Comparison of ENCODE assay signal across 26 mouse cellular contexts in the genomic region with DNA sequence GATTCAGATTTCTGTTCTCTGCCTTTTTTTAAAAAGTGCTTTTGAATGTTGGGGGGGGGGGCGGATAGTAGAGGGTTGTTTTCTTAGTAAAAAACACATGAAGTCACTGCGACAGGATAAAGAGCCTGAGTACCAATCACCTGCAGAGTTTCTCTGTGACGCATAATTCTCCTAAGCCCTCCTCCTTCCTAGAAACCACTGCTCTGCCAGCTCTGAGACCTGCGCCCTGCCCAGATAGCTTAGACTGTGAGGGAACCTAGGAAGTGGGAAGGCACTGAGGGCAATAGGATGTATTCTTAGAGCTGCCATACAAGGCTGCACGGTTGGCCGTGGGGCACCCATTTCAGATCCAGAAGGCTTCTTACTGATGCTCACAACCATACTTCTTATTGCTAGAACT. TPM values are rescaled to one million over a fixed set of nuclear protein-coding genes. Genes with fewer than 3 reads are reported as not detected.
DNase-seq lines count a peak whose midpoint lies in the region; ATAC-seq and TF ChIP-seq lines count a peak whose summit lies in the region.
"Had no signal": no experiment of that assay in that cellular context is flagged by ENCODE, and none has a peak within 500 bp of the region (broad histone marks: within the 10 kb centered on the region; RNA-seq: fewer than 3 reads in every experiment).

No protein-coding gene starts in this region.

- H3K36me3 ChIP-seq in lung, embryonic 14.5 days (ENCODE audit: insufficient read depth), result peaks cover 9% of the 10 kb centered on the region; the same call in 1 of the 2 replicates
- H3K36me3 ChIP-seq in lung, embryonic 16.5 days (ENCODE audit: control insufficient read depth, insufficient read depth, low read length), result peaks cover 1% of the 10 kb centered on the region; the same call in 1 of the 2 replicates
- 0 out of 2 replicates have a peak, but pooled peaks cover 5% of the 10 kb centered on the region for H3K36me3 ChIP-seq in lung, postnatal 0 days (ENCODE audit: insufficient read depth, low read length)
- H3K36me3 ChIP-seq in small intestine, adult 2 months (ENCODE audit: control insufficient read depth, insufficient read depth, low read length), result 0 out of 2 replicates have a peak, but pooled peaks cover 2% of the 10 kb centered on the region

- peak overlapping the region; percentile 6 for H3K4me2 ChIP-seq in lung, embryonic 14.5 days
- peak overlapping the region; percentile 45 for H3K4me2 ChIP-seq in lung, embryonic 16.5 days (ENCODE audit: low read depth, low read length)
- H3K4me2 ChIP-seq in lung, postnatal 0 days (replicated peaks; ENCODE audit: low read depth, low read length), result peak overlapping the region; percentile 27; the same call in 1 of the 2 replicates
- H3K4me2 ChIP-seq: forebrain, embryonic 13.5 days; heart, embryonic 13.5 days; hindbrain, embryonic 13.5 days had no signal

- H3K27me3 ChIP-seq in lung, embryonic 14.5 days (ENCODE audit: insufficient read depth, low read length), result no peaks in the 10 kb centered on the region
- no peaks in the 10 kb centered on the region for H3K27me3 ChIP-seq in lung, embryonic 16.5 days (ENCODE audit: control insufficient read depth, insufficient read depth, low read depth, low read length)
- no peaks in the 10 kb centered on the region for H3K27me3 ChIP-seq in lung, postnatal 0 days (replicated peaks; ENCODE audit: insufficient read depth, low read length)
- no peaks in the 10 kb centered on the region for H3K27me3 ChIP-seq in small intestine, adult 2 months (ENCODE audit: control insufficient read depth, insufficient read depth, low read length)
- H3K27me3 ChIP-seq: forebrain, embryonic 13.5 days; heart, embryonic 13.5 days; hindbrain, embryonic 13.5 days had no signal

- WGBS in lung, embryonic 14.5 days, result 55% methylated on average over 6 of the region's 6 CpGs
- 55% methylated on average over 6 of the region's 6 CpGs for WGBS in lung, embryonic 16.5 days
- WGBS in lung, postnatal 0 days, result 54% methylated on average over 6 of the region's 6 CpGs
- 88% methylated on average over 6 of the region's 6 CpGs for WGBS in small intestine, adult 2 months

- ATAC-seq in lung, embryonic 14.5 days (ENCODE audit: insufficient read depth), result no peak
- peak; percentile 43; the same call in 1 of the 2 replicates for ATAC-seq in lung, embryonic 16.5 days (ENCODE audit: low read depth)
- ATAC-seq in lung, postnatal 0 days, result peak; percentile 73
- ATAC-seq: CD4-positive, CD25-positive, alpha-beta regulatory T cell, adult 4 months; forebrain, embryonic 13.5 days; forebrain, embryonic 16.5 days; hindbrain, embryonic 16.5 days had no signal

- no peak overlapping the region for H3K4me3 ChIP-seq in lung, embryonic 14.5 days (ENCODE audit: low read depth, low read length)
- no peak overlapping the region for H3K4me3 ChIP-seq in lung, embryonic 16.5 days (ENCODE audit: low read length)
- H3K4me3 ChIP-seq in lung, postnatal 0 days (ENCODE audit: low read depth, low read length), result no peak overlapping the region
- H3K4me3 ChIP-seq in small intestine, adult 2 months (ENCODE audit: low read depth, low read length), result no peak overlapping the region
- H3K4me3 ChIP-seq: forebrain, embryonic 10.5 days; forebrain, embryonic 13.5 days; heart, adult 2 months; heart, embryonic 10.5 days; heart, embryonic 13.5 days; hindbrain, embryonic 10.5 days; hindbrain, embryonic 13.5 days had no signal

- H3K4me1 ChIP-seq in lung, embryonic 14.5 days (ENCODE audit: insufficient read depth), result peaks cover 7% of the 10 kb centered on the region; the same call in 1 of the 2 replicates
- peaks cover 14% of the 10 kb centered on the region for H3K4me1 ChIP-seq in lung, embryonic 16.5 days (replicated peaks; ENCODE audit: control insufficient read depth, insufficient read depth, low read length)
- peaks cover 7% of the 10 kb centered on the region; the same call in 1 of the 2 replicates for H3K4me1 ChIP-seq in lung, postnatal 0 days (ENCODE audit: insufficient read depth, low read depth, low read length)
- peaks cover 15% of the 10 kb centered on the region; the same call in 1 of the 2 replicates for H3K4me1 ChIP-seq in small intestine, adult 2 months (ENCODE audit: control insufficient read depth, insufficient read depth, insufficient read length, low read length)
- H3K4me1 ChIP-seq: forebrain, embryonic 13.5 days had no signal

- no peak for TF ChIP-seq CTCF in lung, embryonic 14.5 days (IDR thresholded peaks at IDR 0.05; ENCODE audit: low read depth)
- TF ChIP-seq CTCF in lung, postnatal 0 days (IDR thresholded peaks at IDR 0.05), result no peak
- no peak for TF ChIP-seq CTCF in small intestine, adult 2 months (IDR thresholded peaks at IDR 0.05; ENCODE audit: extremely low read depth, insufficient read length, insufficient replicate concordance, low read depth, low read length)

- peak overlapping the region; percentile 3; the same call in 1 of the 2 replicates for H3K27ac ChIP-seq in lung, embryonic 14.5 days (ENCODE audit: low read depth)
- H3K27ac ChIP-seq in lung, embryonic 16.5 days (ENCODE audit: low read length), result peak overlapping the region; percentile 83
- peak overlapping the region; percentile 71 for H3K27ac ChIP-seq in lung, postnatal 0 days (ENCODE audit: low read length)
- peak overlapping the region; percentile 50 for H3K27ac ChIP-seq in small intestine, adult 2 months (ENCODE audit: insufficient read depth, low read depth, low read length)
- H3K27ac ChIP-seq: forebrain, embryonic 10.5 days; forebrain, embryonic 13.5 days; heart, adult 2 months; heart, embryonic 10.5 days; heart, embryonic 13.5 days; hindbrain, embryonic 10.5 days; hindbrain, embryonic 13.5 days had no signal

- H3K9ac ChIP-seq in lung, embryonic 14.5 days, result no peak overlapping the region
- H3K9ac ChIP-seq in lung, embryonic 16.5 days (ENCODE audit: low read length), result no peak overlapping the region
- no peak overlapping the region for H3K9ac ChIP-seq in lung, postnatal 0 days (replicated peaks; ENCODE audit: low read depth)
- H3K9ac ChIP-seq: forebrain, embryonic 13.5 days; heart, embryonic 13.5 days; hindbrain, embryonic 13.5 days had no signal

- no peak for TF ChIP-seq POLR2A in small intestine, adult 2 months (IDR thresholded peaks at IDR 0.05; ENCODE audit: low read depth, low read length)

- no peaks in the 10 kb centered on the region for H3K9me3 ChIP-seq in lung, embryonic 14.5 days (ENCODE audit: low read depth, low read length)
- no peaks in the 10 kb centered on the region for H3K9me3 ChIP-seq in lung, embryonic 16.5 days (ENCODE audit: control insufficient read depth, low read length)
- H3K9me3 ChIP-seq in lung, postnatal 0 days (ENCODE audit: low read length), result no peaks in the 10 kb centered on the region
- H3K9me3 ChIP-seq: forebrain, embryonic 10.5 days; forebrain, embryonic 13.5 days; heart, embryonic 10.5 days; heart, embryonic 13.5 days; hindbrain, embryonic 10.5 days; hindbrain, embryonic 13.5 days had no signal

- peak; percentile 12 for DNase-seq in lung, embryonic 14.5 days
- DNase-seq in lung, postnatal 4 days, result no peak
- peak; percentile 76 for DNase-seq in lung, postnatal 0 days (ENCODE audit: low spot score)
- DNase-seq in cerebellum, postnatal 36 days, result no peak
- DNase-seq in embryo, embryonic 11 days, result no peak
- DNase-seq: adrenal gland, adult 2 months; adrenal gland, postnatal 14 days; cerebellum, adult 11 months; cerebellum, adult 2 months; cerebellum, adult 9-11 months; cerebellum, postnatal 25 days; gastrocnemius, postnatal 10 days; gastrocnemius, postnatal 36 days; heart, adult 2 months; heart, postnatal 36 days had no signal

- TF ChIP-seq EP300 in lung, postnatal 0 days (IDR thresholded peaks at IDR 0.05), result no peak

RNA-seq across cellular contexts. Expression of a gene that starts 24.4 kb away (rescaled TPM):
- 13.4 and 14.5 TPM in 2 replicates for polyA plus RNA-seq in lung, embryonic 14.5 days (2014; fragmentation: Nextera tagmentation; extraction: Ambion mirVana)
- 8.4 and 9.5 TPM in 2 replicates for polyA plus RNA-seq in lung, embryonic 16.5 days (2015; fragmentation: Nextera tagmentation; extraction: Ambion mirVana)
- 10.0 and 10.3 TPM in 2 replicates for polyA plus RNA-seq in lung, postnatal 0 days (2015; fragmentation: Nextera tagmentation; extraction: Ambion mirVana)
- 9.6 and 24.7 TPM in 2 replicates for polyA plus RNA-seq in small intestine, adult 2 months (2012; rRNA removed)

RNA-seq across cellular contexts. Expression of a gene that starts 33.9 kb away (rescaled TPM):
- 154 and 155 TPM in 2 replicates for polyA plus RNA-seq in lung, embryonic 14.5 days (2014; fragmentation: Nextera tagmentation; extraction: Ambion mirVana)
- polyA plus RNA-seq in lung, embryonic 16.5 days (2015; fragmentation: Nextera tagmentation; extraction: Ambion mirVana), result 113 and 120 TPM in 2 replicates
- polyA plus RNA-seq in lung, postnatal 0 days (2015; fragmentation: Nextera tagmentation; extraction: Ambion mirVana), result 61.7 and 64.5 TPM in 2 replicates
- polyA plus RNA-seq in small intestine, adult 2 months (2012; rRNA removed), result 6.7 and 14.8 TPM in 2 replicates

Comparison
In these comparisons a context has a peak if more than half of its experiments do, and no peak if none do; other contexts are left out.
1. DNase-seq: peak in lung, embryonic 14.5 days (single experiment) and lung, postnatal 0 days (single experiment); none in lung, postnatal 4 days (0 of 2), cerebellum, postnatal 36 days (0 of 2) and embryo, embryonic 11 days (single experiment).
2. H3K27ac ChIP-seq: peak in every context shown above with its lines; median percentile 83 in lung, embryonic 16.5 days; 71 in lung, postnatal 0 days; 50 in small intestine, adult 2 months; 3 in lung, embryonic 14.5 days.
3. Peak in every context shown above with its lines, with median percentiles within 50 percentile points of each other: H3K4me2 ChIP-seq.